Mouse (Mus musculus) adrenal gland, postnatal 10 days (tissue): ENCODE results near the gene Snai3. TPM values are rescaled to one million over a fixed set of nuclear protein-coding genes. Genes with fewer than 3 reads are reported as not detected.

Source experiments
- DNase-seq: peaks from one replicate; pipeline ENCODE4 v3.0.0; 2021; ENCODE audit warnings: mixed read lengths
- total RNA-seq, 2 experiments: library from RNA; stranded (reverse); gene quantifications; 2 replicates each; pipeline ENCODE4 v1.2.3; 2021

The Snai3 gene
- total RNA-seq, 2 experiments from 2014 or later, result 0.27 to 1.5 TPM

GRCm38 (mm10) chr8:122459218-122459900 is 1.2 kb downstream of the Snai3 start:
- no peak for DNase-seq

- no peak for DNase-seq
Measured at GRCm38 (mm10) chr8:122457171-122457570, 3.4 kb downstream of the Snai3 start.

GRCm38 (mm10) chr8:122454409-122454808 is 6.1 kb downstream of the Snai3 start:
- DNase-seq, result no peak

GRCm38 (mm10) chr8:122452154-122452553 is 8.4 kb downstream of the Snai3 start:
- DNase-seq, result no peak

- no peak for DNase-seq
Measured at GRCm38 (mm10) chr8:122451161-122451703, 9.3 kb downstream of the Snai3 start.

- no peak for DNase-seq
Measured at GRCm38 (mm10) chr8:122445203-122445602, 15.3 kb downstream of the Snai3 start.

- peak; percentile 87 for DNase-seq
Measured at GRCm38 (mm10) chr8:122444058-122444748, 16.3 kb downstream of the Snai3 start.

GRCm38 (mm10) chr8:122443262-122444006 is 17.1 kb downstream of the Snai3 start, which contains the start of gene Mvd:
Mvd (minus strand) TSS chr8:122443422.
- DNase-seq, result peak; percentile 98

- DNase-seq, result no peak
Measured at GRCm38 (mm10) chr8:122442781-122443180, 17.8 kb downstream of the Snai3 start.

GRCm38 (mm10) chr8:122442356-122442755 is 18.2 kb downstream of the Snai3 start:
- no peak for DNase-seq

GRCm38 (mm10) chr8:122441326-122441725 is 19.2 kb downstream of the Snai3 start:
- no peak for DNase-seq

GRCm38 (mm10) chr8:122439336-122439735 is 21.2 kb downstream of the Snai3 start:
- DNase-seq, result no peak

GRCm38 (mm10) chr8:122437708-122438331 is 22.7 kb downstream of the Snai3 start:
- no peak for DNase-seq

- DNase-seq, result no peak
Measured at GRCm38 (mm10) chr8:122436586-122437125, 23.9 kb downstream of the Snai3 start.

- no peak for DNase-seq
Measured at GRCm38 (mm10) chr8:122436146-122436545, 24.4 kb downstream of the Snai3 start.

GRCm38 (mm10) chr8:122435375-122435774 is 25.2 kb downstream of the Snai3 start:
- no peak for DNase-seq

- no peak for DNase-seq
Measured at GRCm38 (mm10) chr8:122433269-122433905, 27.1 kb downstream of the Snai3 start.

- peak; percentile 74 for DNase-seq
Measured at GRCm38 (mm10) chr8:122432443-122433268, 27.9 kb downstream of the Snai3 start, which contains the start of gene Cyba. Cyba (minus strand) TSS chr8:122432930.

- DNase-seq, result no peak
Measured at GRCm38 (mm10) chr8:122431694-122432442, 28.7 kb downstream of the Snai3 start.

GRCm38 (mm10) chr8:122430646-122431045 is 29.9 kb downstream of the Snai3 start:
- no peak for DNase-seq
